Mouse (Mus musculus): Measurements from ENCODE around the gene Inca1. TPM values are rescaled to one million over a fixed set of nuclear protein-coding genes. Genes with fewer than 3 reads are reported as not detected.

Gene Inca1
- total RNA-seq, 2 experiments from 2014 or later, result 1.5 to 2.5 TPM

GRCm38 (mm10) chr11:70674014-70674413 lies 25.9 kb downstream of the Inca1 start:
- no peak for DNase-seq (ENCODE audit: low spot score in 2 of 2)
- intact Hi-C loops (cut with DNase I), result no loop called here

DNA sequence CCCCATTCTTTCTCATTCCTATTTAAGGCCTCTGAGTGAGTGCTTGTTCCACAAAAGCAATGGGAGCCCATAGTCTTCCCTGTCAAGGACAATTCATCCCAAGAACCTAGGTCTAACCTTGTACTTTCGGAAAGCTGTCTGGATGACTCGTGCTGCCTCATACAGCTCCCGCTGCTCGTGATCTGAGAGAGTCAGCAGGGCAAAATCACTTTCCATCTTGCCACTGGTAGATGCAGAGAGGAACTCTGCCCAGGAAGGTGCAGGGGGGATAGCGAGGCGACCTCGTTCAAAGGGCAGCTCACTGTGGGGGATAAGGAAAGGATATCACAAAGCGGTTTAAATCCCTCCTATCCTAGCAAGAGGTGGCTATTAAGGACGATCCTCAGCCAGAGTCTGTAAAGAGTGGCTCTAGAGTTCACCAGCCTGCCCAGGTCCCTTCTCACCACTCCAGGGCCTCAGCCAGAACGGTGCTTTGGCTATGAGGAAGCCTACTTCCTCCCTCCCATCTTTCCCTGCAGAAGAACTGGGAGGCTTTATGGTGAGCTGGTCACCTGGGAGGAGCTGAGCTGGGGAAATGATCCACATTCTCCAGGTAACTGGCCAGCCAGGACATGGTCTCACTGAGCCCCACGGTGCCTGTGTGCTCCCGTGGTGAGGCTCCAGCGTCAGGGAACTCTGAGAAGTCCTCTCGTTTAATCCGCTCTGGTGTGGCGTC lies 28.5 kb downstream of the Inca1 start:
- DNase-seq (ENCODE audit: low spot score in 2 of 2), result no peak
- intact Hi-C loops (cut with DNase I), result no loop called here

DNA sequence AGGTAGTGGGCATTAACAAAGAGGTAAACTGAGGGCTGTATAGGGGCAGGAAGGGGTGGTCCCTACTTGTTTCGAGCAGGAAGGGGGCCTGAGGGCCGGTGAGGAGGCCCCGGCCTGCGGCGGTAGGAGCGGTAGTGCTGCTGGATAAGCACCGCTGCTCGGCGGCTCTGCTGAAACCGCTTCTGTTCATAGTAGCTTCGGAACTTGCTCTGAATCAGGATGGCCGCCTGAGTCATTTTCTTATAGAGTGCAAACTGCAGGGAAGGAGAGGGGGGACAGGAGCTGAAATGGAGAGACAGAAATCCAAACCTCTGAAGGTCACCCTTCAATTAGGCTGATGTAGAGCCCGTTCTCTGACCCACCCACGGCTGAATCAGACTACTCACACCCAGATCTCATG lies 29.5 kb downstream of the Inca1 start:
- no peak for DNase-seq (ENCODE audit: low spot score in 2 of 2)
- intact Hi-C loops (cut with DNase I), result no loop called here

DNA sequence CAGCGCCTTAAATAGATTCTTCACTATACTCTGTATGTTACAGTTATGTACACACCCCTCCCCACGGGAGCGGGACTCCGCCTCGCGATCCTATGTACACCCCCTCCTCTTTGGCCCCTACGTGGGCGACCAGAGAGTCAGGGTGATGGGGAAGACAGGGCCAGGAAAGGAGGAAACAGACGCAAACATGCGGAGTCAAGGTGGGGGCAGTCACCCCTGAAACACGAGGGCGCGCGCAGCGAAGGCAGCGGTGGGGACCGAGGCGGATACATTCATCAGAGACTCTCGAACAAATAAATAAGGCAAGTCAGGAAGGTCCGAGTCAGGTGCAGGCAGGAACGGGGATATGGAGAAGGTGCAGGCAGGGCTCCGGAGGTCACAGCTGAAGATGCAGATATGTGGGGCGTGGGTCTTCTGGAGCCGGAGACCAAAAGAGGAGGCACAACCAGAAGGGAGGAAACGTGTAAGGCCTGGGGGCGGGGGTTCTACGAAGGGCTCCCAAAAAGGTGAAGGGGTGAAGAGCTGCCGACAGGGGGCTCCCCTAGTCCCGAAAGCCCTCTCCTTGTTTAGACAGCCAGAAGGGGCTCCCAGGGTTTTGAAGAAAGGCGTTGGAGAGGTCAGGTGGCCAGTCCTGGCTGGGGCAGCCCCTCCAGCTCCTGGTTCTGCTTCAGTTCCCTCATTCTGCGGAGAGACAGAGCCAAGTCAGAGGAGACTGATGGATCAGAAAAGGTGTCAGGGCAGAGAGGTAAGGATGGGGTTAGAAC lies 30.2 kb downstream of the Inca1 start:
- DNase-seq (ENCODE audit: low spot score in 2 of 2), result peak; percentile 68 to 69
- intact Hi-C loops (cut with DNase I), result loop anchor here (2.0 kb wide), 2 partner anchors 15 to 17 kb away; partner anchors contain the start of gene Pfn1

GRCm38 (mm10) chr11:70668771-70669505 lies 31.0 kb downstream of the Inca1 start, which contains the start of gene Spag7:
Gene Spag7, minus strand, starts transcription at chr11:70669416.
- intact Hi-C loops (cut with DNase I), result loop anchor here (2.0 kb wide), 2 partner anchors 14 to 18 kb away; partner anchors contain the start of gene Pfn1

GRCm38 (mm10) chr11:70668335-70668770 lies 31.6 kb downstream of the Inca1 start:
- DNase-seq (ENCODE audit: low spot score in 2 of 2), result no peak
- intact Hi-C loops (cut with DNase I), result loop anchor here (2.0 kb wide), 2 partner anchors 14 to 18 kb away; partner anchors contain the start of gene Pfn1

More at GRCm38 (mm10) chr11:70668771-70669505, 31.0 kb downstream of the Inca1 start, which contains the start of gene Spag7:
- peak; percentile 98 to 100 for DNase-seq (ENCODE audit: low spot score in 2 of 2)

DNA sequence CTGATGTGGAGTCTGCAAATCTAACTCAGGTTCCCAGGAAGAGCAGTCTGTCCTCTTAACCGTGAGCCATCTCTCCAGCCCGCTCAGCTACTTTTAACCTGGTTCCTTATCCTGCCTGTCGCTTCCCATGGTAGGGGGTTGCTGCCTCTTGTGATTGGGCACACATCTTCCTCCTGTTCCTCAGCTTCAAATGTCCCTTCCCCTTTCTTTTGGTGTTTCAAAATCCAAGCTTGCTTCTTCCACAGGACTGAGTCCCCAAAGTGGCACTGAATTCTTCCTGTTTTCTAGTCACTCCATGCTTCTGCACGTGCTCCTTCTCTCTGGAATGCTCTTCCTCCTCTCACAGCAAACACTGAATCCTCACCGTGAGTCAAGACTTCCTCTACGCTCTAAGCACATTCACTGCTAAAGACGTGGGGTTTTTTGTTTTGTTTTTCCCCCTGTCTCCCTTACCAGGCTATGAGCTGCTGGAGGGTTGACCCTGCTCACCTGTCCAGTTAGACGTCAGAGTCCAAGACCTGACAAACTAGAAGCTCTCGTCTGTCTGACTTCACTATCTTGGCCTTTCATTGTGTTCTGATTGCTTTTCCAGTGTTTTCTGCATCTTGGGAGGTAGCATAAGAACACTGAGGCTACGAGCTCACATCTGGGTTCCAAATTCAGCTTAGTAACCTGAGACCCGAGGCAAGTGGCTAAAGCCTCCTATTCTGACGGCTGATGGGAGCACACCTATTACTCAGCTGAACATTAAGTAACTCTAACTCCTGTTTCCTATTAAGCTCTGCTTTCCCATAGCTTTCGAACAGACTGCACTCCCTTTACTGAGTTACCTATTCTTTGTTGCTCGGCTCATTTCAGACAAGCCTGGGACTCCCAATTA lies 32.4 kb downstream of the Inca1 start:
- no peak for DNase-seq (ENCODE audit: low spot score in 2 of 2)
- intact Hi-C loops (cut with DNase I), result loop anchor here (2.0 kb wide), 2 partner anchors 13 to 19 kb away; partner anchors contain the start of gene Pfn1

DNA sequence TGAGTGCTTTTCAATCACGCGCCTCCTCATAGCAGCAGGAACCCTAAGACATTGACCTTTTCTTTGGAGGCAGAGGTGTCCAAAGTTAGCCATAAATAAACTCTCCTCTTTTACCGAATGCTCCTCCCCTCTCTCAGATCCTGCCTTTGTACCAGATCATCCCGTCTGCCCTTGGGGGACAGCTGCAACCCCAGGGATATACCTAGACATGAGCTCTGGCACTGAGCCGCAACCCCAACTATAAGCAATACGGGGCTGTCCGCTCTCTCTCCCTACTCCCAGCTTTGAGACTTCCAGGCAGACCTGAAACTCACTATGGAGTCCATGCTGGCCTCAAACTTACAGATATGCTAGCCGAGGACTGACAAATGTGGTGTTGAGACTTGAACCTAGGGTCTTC lies 33.3 kb downstream of the Inca1 start:
- DNase-seq (ENCODE audit: low spot score in 2 of 2), result no peak
- intact Hi-C loops (cut with DNase I), result no loop called here

DNA sequence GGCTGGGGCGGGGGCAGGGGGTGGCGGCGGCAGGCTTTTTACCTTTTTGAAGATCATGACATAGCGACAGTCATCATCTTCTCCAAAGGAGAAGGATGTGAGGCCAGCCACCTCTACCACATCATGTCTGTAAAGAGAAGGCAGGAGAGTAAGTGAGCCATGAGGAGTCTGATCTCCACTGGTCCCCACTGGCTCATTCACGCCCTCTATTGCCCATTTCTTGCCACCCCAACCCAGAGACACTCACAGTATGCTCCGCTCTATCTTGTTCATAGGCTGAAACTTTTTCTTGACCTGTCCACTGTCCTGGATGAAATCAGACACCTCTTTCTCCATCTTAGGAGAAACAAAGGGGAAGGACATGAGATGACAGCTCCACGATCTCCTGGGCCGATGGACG lies 35.2 kb downstream of the Inca1 start:
- intact Hi-C loops (cut with DNase I), result no loop called here

DNA sequence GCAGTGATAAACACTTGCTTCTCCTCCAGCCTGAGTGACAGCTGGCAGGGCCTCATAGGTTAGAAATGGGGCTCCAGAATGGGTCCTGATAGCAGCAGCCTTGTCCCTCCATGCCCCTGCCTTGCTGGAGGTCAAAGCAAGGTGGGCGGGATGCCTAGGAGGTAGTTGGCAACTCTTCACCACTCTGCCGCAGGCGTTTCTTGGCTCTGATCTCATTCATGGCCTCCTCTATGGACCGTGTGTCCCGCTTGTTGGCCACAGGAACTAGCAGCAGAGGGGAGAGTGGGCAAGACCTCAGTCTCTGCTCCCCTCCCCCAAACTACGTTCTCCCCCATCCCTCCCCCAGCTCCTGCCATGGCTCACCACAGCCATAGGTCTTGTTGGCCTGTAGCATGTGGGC lies 36.0 kb downstream of the Inca1 start:
- intact Hi-C loops (cut with DNase I), result no loop called here

More for the DNA sequence above, 35.2 kb downstream of the Inca1 start:
- DNase-seq (ENCODE audit: low spot score in 2 of 2), result no peak

GRCm38 (mm10) chr11:70663101-70663500 lies 36.9 kb downstream of the Inca1 start:
- intact Hi-C loops (cut with DNase I), result no loop called here
- no peak for DNase-seq (ENCODE audit: low spot score in 2 of 2)

More for the DNA sequence above, 36.0 kb downstream of the Inca1 start:
- DNase-seq (ENCODE audit: low spot score in 2 of 2), result no peak

GRCm38 (mm10) chr11:70660571-70660970 lies 39.4 kb downstream of the Inca1 start:
- DNase-seq (ENCODE audit: low spot score in 2 of 2), result no peak
- intact Hi-C loops (cut with DNase I), result no loop called here

DNA sequence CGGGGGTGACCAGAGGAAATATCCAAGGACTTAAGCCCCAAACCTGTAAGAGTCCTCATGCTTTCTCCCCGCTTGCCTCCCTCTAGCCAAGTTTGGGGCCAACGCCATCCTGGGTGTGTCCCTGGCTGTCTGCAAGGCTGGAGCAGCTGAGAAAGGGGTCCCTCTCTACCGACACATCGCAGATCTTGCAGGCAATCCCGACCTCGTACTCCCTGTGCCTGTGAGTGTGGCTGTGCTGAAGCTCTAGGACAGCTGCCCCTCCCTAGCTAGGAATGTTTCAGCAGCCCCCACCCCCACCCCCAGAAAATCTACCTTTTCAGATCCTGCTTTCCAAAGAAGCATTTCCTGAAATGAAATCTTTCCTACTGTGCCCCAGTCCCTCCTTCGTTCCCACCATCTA lies 41.0 kb downstream of the Inca1 start:
- no peak for DNase-seq (ENCODE audit: low spot score in 2 of 2)
- intact Hi-C loops (cut with DNase I), result no loop called here

DNA sequence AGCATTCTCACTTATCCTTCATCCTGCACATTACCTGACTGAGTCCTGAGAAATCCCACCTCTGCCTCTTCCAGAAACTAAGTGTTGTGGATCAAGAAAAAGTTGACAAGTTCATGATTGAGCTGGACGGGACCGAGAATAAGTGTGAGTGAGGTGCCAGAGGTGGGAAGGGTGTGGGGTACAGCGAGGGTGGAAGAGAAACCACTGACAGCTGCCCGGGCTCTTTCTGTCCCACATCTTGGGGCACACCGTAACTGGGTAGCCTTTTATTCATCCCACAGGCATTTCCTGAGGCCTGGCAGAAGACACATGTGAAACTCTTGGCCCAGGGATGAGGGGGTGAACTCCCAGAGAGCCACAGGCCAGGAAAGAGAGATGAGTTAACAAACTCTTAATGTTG lies 41.4 kb downstream of the Inca1 start:
- no peak for DNase-seq (ENCODE audit: low spot score in 2 of 2)
- intact Hi-C loops (cut with DNase I), result no loop called here

DNA sequence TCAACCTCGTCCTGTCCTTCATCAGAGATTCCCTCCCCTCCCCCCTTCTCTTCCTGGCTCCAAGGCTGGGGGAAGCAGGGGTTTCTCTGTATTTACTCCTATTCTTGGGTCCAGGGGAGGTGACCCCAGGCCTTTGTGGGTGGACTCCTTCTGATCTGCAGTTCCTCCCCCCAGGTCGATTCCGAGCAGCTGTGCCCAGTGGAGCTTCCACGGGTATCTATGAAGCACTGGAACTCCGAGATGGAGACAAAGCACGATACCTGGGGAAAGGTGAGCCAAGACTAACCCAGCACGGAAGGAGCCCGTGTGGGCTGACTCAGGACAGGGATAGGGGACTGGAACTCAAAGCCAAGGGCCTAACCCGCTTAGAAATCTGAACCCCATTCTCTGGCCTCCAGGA lies 42.0 kb downstream of the Inca1 start:
- intact Hi-C loops (cut with DNase I), result no loop called here

GRCm38 (mm10) chr11:70657573-70657972 lies 42.4 kb downstream of the Inca1 start:
- no peak for DNase-seq (ENCODE audit: low spot score in 2 of 2)
- intact Hi-C loops (cut with DNase I), result no loop called here

More for the DNA sequence above, 42.0 kb downstream of the Inca1 start:
- DNase-seq (ENCODE audit: low spot score in 2 of 2), result no peak

DNA sequence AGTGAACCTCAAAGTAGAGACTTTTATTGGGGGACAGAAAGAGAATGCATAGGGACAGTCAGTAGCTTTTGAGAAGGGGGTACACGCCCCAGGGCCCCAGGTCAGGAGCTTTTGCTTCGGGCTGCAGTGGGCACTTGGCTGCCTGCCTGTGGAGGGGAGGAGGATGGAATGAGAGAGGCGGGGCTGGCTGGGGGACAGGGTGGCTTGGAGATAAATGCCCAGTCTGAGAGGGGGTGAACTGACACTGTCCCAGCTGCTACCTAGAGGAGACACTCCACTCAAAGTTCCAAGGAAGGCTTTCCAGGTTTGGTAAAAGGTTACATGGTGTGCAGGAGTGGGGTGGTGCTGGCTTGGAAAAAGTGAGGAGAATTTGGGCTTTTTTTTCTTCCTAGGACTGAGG lies 43.0 kb downstream of the Inca1 start, which contains the start of gene Eno3:
Eno3 (plus strand) TSS at position 239 of the 400 bp plus-strand sequence.
- DNase-seq (ENCODE audit: low spot score in 2 of 2), result no peak
- intact Hi-C loops (cut with DNase I), result no loop called here

DNA sequence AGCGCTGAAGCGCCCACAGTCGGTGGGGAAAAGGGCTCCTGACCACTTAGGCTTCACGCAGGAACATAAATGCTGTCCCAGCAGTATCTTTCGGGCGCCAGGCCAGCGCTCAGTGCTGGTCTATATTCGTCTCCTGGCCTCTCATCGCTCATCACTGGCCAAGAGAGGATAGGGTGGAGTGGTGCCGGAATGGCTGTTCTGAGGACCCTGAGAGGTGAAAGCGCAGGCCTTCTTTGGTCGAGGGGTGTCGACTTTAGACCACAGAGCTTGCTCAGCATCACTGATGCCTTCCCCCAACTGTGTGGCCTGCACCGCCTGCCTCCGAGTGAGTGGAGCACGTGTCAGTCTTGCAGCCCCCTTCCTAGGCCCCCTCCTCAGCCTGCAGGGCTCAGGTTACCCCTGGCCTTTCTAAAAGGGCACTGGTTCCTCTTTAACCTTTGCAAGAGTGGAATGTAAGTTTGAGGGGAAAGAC lies 43.5 kb downstream of the Inca1 start:
- DNase-seq (ENCODE audit: low spot score in 2 of 2), result no peak
- intact Hi-C loops (cut with DNase I), result no loop called here
